Mouse (Mus musculus): Measurements from ENCODE around the gene Zbtb26.

Zbtb26 gene

DNA sequence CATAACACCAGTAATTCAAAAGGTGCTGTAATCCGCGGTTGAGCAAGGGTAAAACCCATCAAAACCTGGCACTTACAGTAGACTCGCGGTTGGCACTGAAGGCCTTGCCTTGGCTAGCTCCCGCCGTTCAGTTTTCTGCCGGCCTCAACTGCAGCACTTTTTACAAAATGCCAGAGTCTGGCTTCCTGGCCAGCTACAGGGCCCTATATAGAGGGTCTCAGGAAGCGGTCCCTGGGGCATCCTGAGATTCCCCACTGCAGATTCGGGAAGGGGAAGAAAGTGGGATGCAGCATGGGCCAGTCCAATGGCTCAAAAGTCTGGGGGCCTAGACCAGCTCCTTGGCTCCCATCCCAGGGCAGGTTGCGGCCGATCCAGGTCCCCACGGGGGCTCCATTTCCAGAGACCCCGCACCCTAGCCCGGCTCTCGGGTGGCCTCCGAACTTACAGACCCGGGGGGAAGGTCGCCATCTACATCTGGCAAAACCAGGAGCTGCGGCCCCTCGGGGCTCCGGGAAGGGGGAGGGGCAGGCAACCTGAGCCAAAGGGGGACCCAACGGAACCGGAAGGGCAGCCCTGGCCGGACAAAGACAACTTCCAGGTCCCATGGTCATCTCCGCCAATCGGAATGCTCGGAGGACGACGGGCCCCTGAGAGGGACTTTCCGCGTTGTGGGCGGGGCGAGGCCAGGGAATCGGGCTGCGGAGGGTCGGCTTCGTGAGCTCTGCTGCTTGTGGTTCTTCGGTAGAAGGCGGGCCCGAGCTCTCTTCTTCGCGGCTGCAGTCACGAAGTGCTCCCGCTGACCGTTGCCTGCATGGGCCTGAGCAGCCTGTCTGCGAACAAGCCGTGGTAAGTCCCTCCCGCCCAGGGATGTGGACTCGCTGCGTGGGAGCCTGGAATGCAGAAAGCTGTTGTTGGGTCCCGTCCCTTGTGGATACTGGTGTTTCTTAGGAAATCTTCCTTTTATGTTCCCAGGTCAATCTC is at the start of gene Zbtb26, which contains the start of the genes Zbtb6 and Rabgap1:
Zbtb26 (minus strand) TSS at position 525 of the 981 bp plus-strand sequence.
Zbtb6 (minus strand) TSS at position 561 of the 981 bp plus-strand sequence.
Rabgap1 (plus strand) TSS at position 669 of the 981 bp plus-strand sequence.
- peak; percentile 87 for DNase-seq (ENCODE audit: low spot score)

DNA sequence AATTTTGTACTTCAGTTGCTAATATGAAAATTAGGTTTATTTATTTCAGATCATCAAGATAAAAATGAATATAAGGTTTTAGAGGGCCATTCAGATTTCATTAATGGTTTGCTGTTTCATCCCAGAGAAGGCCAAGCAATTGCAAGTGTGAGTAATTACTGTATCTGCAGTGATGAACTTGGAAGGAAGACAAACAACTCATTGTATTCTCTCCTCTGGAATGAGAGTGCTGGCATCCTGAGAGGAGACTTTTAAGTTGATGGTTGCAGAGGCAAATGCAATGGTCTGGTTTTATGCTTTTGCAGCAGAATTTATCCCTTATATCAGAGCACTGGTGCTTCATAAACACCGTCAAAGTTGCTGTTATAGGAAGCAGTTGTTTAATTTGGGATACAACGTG is 46.0 kb upstream of the Zbtb26 start:
- no peak for DNase-seq (ENCODE audit: low spot score)

DNA sequence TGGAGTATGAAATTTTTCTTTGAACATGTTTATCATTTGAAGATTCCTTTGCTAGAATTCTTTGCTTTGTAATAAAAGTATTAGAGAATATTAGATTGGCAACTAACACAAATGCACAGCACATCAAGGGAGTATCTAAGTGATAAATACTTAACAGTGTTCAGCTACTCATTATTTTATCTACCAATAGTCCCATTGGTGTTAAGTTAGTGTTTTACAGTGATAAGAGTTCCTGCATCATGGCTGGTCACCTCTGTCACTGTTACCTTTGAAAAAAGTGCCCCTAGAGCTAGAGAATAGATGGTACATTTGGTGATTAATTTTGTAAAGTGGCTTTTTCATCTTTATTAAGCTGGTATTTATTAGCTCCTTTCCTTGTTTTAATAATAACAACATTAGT is 43.5 kb upstream of the Zbtb26 start:
- DNase-seq (ENCODE audit: low spot score): no peak

DNA sequence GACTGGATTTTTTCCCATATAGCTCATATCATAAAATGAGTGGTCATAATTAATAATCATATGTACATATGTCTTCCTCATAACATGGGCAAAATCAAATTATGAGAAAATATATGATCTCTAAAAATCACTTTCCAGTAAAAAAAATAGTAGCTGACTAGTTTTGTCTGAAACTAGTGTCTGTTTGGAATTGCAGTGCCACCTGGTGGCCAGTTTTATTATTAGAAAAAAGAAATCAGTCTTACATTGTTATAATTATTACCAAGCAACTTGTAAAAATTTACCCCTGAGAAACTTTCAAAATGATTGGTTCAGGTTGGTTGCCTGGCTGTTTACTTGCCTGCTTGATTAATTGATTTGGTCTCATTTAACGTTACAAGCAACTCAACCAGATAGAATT is 42.4 kb upstream of the Zbtb26 start:
- peak; percentile 9 for DNase-seq (ENCODE audit: low spot score)

DNA sequence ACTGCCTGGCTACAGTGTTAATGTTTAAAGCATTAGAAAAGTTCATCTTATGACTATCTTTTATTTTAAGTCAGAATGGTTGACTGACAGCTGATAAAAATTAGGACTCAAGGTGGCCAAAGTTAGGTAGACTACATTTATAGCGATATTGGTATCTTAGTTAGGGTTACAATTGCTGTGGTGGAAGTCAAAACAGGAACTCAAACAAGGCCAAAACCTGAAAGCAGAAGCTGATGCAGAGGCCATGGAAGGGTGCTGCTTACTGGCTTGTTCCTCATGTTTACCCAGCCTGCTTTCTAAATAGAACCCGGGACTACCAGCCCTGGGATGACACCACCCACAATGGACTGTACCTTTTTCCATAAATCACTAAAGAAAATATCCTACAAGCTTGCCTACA is 41.2 kb upstream of the Zbtb26 start:
- no peak for DNase-seq (ENCODE audit: low spot score)

- DNase-seq (ENCODE audit: low spot score): no peak
Observed at GRCm38 (mm10) chr2:37480039-37480438, 37.1 kb upstream of the Zbtb26 start.

GRCm38 (mm10) chr2:37479559-37479958 is 36.6 kb upstream of the Zbtb26 start:
- no peak for DNase-seq (ENCODE audit: low spot score)

GRCm38 (mm10) chr2:37466266-37466665 is 23.3 kb upstream of the Zbtb26 start:
- DNase-seq (ENCODE audit: low spot score): no peak

- DNase-seq (ENCODE audit: low spot score): no peak
Observed at GRCm38 (mm10) chr2:37460707-37461106, 17.8 kb upstream of the Zbtb26 start.

- DNase-seq (ENCODE audit: low spot score): no peak
Observed at GRCm38 (mm10) chr2:37452376-37452760, 9.4 kb upstream of the Zbtb26 start.

DNA sequence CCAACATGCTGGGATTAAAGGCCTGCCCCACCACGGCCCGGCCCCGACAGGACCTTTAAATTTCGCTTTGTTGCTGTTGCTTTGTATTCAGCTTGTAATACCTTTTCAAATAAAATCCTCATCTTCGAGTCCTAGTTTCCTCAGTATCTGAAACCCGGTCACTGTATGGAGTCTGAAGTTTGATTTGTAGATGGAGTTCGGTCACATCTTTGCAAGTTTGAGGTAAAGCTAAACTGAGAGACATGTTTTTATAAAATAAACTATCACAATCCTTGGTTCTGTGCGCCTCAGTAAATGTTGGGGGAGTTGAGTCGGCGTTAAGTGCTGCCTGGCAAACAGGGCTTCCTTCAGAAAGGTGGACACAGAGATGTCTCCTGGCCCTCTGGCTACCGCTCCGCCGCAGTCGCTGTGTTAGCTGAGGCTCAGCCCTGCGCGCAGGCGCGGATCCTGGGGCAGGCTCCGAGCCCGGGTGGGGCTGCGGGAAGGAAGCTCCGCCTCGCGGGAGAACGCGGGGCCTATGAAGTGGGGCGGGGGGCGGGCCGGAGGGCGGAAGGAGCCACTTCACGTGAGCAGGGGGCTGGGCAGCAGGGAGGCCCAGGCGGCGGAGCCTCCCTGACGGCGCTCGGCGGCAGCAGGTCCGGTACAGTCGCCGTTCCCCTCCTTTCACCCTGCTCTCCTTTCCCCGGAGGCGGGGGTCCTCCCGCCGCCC is 8.9 kb upstream of the Zbtb26 start:
- DNase-seq (ENCODE audit: low spot score): peak; percentile 84

DNA sequence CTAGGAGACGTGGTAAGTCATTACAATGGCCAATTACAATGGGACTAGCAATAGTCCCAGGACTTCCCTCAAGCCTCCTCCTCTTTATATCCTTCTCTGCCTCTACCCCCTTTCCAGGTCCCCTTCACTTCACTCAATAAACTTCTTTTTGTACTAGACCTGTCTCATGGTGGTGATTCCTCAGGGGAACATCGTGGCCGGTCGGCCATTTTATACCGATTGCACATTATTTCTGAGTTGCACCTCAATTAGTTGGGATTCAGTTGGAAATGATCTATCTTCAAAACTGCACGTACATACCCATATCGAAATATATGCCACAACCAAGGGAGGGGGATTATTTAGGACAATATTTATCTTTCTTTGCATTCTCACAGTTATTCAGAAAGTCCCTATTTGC is 11.3 kb downstream of the Zbtb26 start:
- DNase-seq (ENCODE audit: low spot score): no peak

- peak; percentile 84 for DNase-seq (ENCODE audit: low spot score)
Observed at GRCm38 (mm10) chr2:37430593-37431464, 12.1 kb downstream of the Zbtb26 start.

DNA sequence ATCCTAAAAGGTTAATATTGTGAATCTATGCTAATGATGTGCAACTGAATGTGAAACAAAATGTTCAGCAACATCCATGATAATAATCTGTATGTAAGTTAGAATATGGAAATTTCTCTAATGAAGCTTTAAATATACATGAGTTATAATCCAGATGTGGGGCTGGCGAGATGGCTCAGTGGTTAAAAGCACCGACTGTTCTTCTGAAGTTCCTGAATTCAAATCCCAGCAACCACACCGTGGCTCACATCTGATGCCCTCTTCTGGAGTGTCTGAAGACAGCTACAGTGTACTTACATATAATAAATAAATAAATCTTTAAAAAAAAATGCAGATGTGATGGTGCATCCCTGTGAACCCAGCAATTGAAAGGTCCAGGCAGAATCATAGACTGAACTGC is 19.3 kb downstream of the Zbtb26 start:
- DNase-seq (ENCODE audit: low spot score): no peak

DNA sequence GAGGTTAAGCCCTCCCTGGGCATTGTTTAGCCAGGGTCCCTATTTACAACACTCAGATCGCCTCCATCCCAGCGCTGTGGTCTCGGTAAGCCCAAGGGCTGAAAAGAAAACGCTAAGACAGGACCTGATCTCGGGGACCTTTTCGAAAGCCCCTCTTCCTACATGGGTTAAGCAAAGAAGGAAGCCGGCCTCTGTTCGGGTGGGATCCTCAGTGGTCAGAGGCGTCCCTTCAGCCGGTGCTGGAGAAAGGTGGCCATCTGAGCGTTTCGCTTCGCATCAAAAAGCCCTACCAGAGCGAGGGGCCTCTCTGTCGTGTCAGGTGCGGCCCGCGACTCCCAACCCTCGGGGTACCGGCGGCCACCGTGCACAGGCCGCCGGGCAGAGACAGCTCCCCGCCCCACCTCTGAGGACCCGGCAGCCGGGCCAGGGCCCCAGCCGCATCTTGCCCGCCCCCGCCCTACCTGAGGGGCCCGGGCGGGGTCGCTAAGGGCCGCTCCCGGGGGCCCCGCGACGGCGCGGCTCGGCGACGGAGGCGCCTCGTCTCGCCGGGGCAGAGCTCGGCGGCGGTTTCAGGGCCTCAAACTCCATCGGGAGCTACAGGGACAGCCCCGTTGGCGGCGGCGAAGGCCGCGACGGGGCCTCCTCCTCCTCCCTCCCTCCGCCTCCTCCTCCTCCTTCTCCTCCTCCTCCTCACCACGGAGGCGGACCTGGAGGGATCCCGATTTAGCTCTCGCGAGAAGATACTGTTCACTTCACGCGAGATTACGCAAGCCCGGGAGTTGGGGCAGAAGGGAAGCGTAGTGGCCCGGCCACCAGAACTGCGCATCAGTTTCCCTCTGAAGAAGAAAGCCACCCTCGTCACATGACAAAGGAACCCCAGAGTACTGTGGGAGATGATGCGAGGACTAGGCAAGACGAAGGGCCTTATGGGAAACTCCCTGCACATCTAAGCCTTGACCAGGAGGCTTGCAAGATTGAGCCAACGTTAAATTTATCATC is 20.3 kb downstream of the Zbtb26 start, which contains the start of gene Rc3h2:
Rc3h2 (minus strand) TSS at position 598 of the 999 bp plus-strand sequence.
- peak; percentile 94 for DNase-seq (ENCODE audit: low spot score)

DNA sequence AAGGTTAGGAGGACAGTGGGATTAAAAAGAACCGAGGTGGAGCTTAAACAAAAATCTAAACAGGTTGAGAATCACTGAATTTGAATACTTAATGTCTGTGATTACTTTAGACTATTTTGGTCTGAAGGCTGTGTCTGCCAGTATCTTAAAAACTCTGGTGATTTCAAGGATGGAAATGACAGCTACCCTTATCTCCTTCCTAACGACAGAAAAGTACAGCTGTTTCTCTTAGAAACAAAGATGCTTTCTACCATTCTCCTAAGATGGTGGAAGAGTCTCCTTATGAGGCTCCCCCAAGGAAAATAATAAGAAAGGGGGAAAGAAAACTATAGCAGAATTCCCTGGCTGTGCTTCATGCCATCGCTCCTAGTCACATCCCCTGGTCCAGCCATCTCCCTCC is 21.0 kb downstream of the Zbtb26 start:
- no peak for DNase-seq (ENCODE audit: low spot score)

GRCm38 (mm10) chr2:37395539-37395938 is 47.4 kb downstream of the Zbtb26 start:
- no peak for DNase-seq (ENCODE audit: low spot score)

- no peak for DNase-seq (ENCODE audit: low spot score)
Observed at GRCm38 (mm10) chr2:37382921-37383320, 60.0 kb downstream of the Zbtb26 start.
